Comparison of ENCODE assay signal across 8 mouse cellular contexts in the genomic region with DNA sequence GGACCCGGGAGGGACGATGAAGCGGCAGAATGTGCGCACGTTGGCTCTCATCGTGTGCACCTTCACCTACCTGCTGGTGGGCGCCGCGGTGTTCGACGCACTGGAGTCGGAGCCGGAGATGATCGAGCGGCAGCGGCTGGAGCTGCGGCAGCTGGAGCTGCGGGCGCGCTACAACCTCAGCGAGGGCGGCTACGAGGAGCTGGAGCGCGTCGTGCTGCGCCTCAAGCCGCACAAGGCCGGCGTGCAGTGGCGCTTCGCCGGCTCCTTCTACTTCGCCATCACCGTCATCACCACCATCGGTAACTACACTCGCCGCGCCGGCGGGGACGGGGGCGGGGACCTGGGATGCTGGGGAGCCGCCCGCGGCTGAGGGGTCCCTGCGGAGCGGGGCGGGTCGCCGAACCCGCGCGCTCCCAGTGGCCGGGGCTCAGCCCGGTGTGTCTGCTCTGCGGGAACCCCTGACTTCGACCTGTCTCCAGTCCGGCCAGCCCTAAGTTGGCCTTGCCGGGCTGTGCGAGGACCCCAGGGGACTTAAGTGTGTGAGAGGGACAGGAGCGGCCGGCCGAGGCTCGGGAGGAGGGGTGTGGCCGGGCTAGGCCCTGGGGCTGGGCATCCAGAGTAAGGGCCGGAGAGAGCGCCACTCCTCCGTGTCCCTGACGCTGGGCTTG. TPM values are rescaled to one million over a fixed set of nuclear protein-coding genes. Genes with fewer than 3 reads are reported as not detected.
DNase-seq lines count a peak whose midpoint lies in the region; ATAC-seq and TF ChIP-seq lines count a peak whose summit lies in the region.

No protein-coding gene starts in this region.

- no peak overlapping the region for H3K4me3 ChIP-seq in CH12.LX (replicated peaks in 1 of 3; ENCODE audit: low read depth in 2 of 3, low read length in 2 of 3, poor library complexity in 1 of 3)
- H3K4me3 ChIP-seq in cortical plate, adult 2 months (ENCODE audit: insufficient read depth, low read length) = peak overlapping the region; percentile 72
- H3K4me3 ChIP-seq in heart, postnatal 0 days (ENCODE audit: low read depth, low read length) = peak overlapping the region; percentile 61
- H3K4me3 ChIP-seq in limb, embryonic 15.5 days = peak overlapping the region; percentile 40
- H3K4me3 ChIP-seq in neural tube, embryonic 13.5 days = peak overlapping the region; percentile 65

- no peaks in the 10 kb centered on the region for H3K36me3 ChIP-seq in CH12.LX (replicated peaks in 1 of 2; ENCODE audit: control insufficient read depth in 1 of 2, insufficient read depth in 1 of 2, low read length in 1 of 2)
- H3K36me3 ChIP-seq in heart, postnatal 0 days (replicated peaks; ENCODE audit: control insufficient read depth, insufficient read depth, low read length) = no peaks in the 10 kb centered on the region
- H3K36me3 ChIP-seq in limb, embryonic 15.5 days = no peaks in the 10 kb centered on the region
- H3K36me3 ChIP-seq in neural tube, embryonic 13.5 days = no peaks in the 10 kb centered on the region

- under 1% methylated on average over 70 of the region's 70 CpGs for WGBS in heart, postnatal 0 days
- under 1% methylated on average over 62 of the region's 70 CpGs for WGBS in limb, embryonic 15.5 days
- under 1% methylated on average over 70 of the region's 70 CpGs for WGBS in neural tube, embryonic 13.5 days

- TF ChIP-seq EP300 in CH12.LX (IDR thresholded peaks at IDR 0.05; ENCODE audit: low read length) = no peak
- no peak for TF ChIP-seq EP300 in heart, postnatal 0 days (IDR thresholded peaks at IDR 0.05; ENCODE audit: low read depth)

- no peak for TF ChIP-seq CTCF in CH12.LX (conservative IDR thresholded peaks at IDR 0.05 in 1 of 2, IDR thresholded peaks at IDR 0.05 in 1 of 2; ENCODE audit: low read depth in 2 of 2, low read length in 2 of 2)
- no peak for TF ChIP-seq CTCF in cortical plate, adult 2 months (IDR thresholded peaks at IDR 0.05; ENCODE audit: extremely low read depth, insufficient read depth, low read length)
- no peak for TF ChIP-seq CTCF in heart, postnatal 0 days (IDR thresholded peaks at IDR 0.05; ENCODE audit: low read depth)

- peak overlapping the region; percentile 47 for H3K4me2 ChIP-seq in CH12.LX (ENCODE audit: insufficient read depth, low read depth, poor library complexity, severe bottlenecking)
- H3K4me2 ChIP-seq in heart, postnatal 0 days (ENCODE audit: low read depth, low read length) = peak overlapping the region; percentile 86
- H3K4me2 ChIP-seq in limb, embryonic 15.5 days = peak overlapping the region; percentile 92
- peak overlapping the region; percentile 93 for H3K4me2 ChIP-seq in neural tube, embryonic 13.5 days

- H3K27me3 ChIP-seq in CH12.LX (replicated peaks) = peaks cover 48% of the 10 kb centered on the region
- peaks cover 21% of the 10 kb centered on the region; the same call in 1 of the 2 replicates for H3K27me3 ChIP-seq in heart, postnatal 0 days (ENCODE audit: control insufficient read depth, insufficient read depth, low read length)
- H3K27me3 ChIP-seq in limb, embryonic 15.5 days = peaks cover 81% of the 10 kb centered on the region
- H3K27me3 ChIP-seq in neural tube, embryonic 13.5 days = peaks cover 62% of the 10 kb centered on the region

- TF ChIP-seq POLR2A in CH12.LX (IDR thresholded peaks at IDR 0.05; ENCODE audit: low read depth, low read length) = no peak
- no peak for TF ChIP-seq POLR2A in cortical plate, adult 2 months (IDR thresholded peaks at IDR 0.05; ENCODE audit: extremely low read depth, insufficient read depth, low read length)

- no peak overlapping the region for H3K9ac ChIP-seq in CH12.LX (ENCODE audit: insufficient read depth, low read depth)
- peak overlapping the region; percentile 50 for H3K9ac ChIP-seq in heart, postnatal 0 days (replicated peaks; ENCODE audit: low read depth, low read length)
- H3K9ac ChIP-seq in limb, embryonic 15.5 days = no peak overlapping the region
- peak overlapping the region; percentile 83 for H3K9ac ChIP-seq in neural tube, embryonic 13.5 days

- peaks cover 5 to 21% of the 10 kb centered on the region in 2 experiments for H3K4me1 ChIP-seq in CH12.LX (ENCODE audit: control insufficient read depth in 1 of 2, insufficient read depth in 2 of 2)
- peaks cover 6% of the 10 kb centered on the region for H3K4me1 ChIP-seq in cortical plate, adult 2 months (ENCODE audit: control insufficient read depth, insufficient read depth, low read length)
- peaks cover 46% of the 10 kb centered on the region for H3K4me1 ChIP-seq in heart, postnatal 0 days (ENCODE audit: control insufficient read depth, insufficient read depth)
- H3K4me1 ChIP-seq in limb, embryonic 15.5 days = peaks cover 17% of the 10 kb centered on the region
- peaks cover 25% of the 10 kb centered on the region for H3K4me1 ChIP-seq in neural tube, embryonic 13.5 days (replicated peaks)

- H3K79me2 ChIP-seq in CH12.LX (replicated peaks; ENCODE audit: control insufficient read depth, extremely low read depth, insufficient read depth, poor library complexity, severe bottlenecking) = no peaks in the 10 kb centered on the region

- no peak for TF ChIP-seq RAD21 in CH12.LX (IDR thresholded peaks at IDR 0.05; ENCODE audit: low read depth, low read length)

- peaks cover 5% of the 10 kb centered on the region for H3K9me3 ChIP-seq in CH12.LX (replicated peaks; ENCODE audit: low read length)
- no peaks in the 10 kb centered on the region for H3K9me3 ChIP-seq in heart, postnatal 0 days (replicated peaks; ENCODE audit: control insufficient read depth, low read length)
- no peaks in the 10 kb centered on the region for H3K9me3 ChIP-seq in limb, embryonic 15.5 days
- H3K9me3 ChIP-seq in neural tube, embryonic 13.5 days = no peaks in the 10 kb centered on the region

- peak; percentile 81 for DNase-seq in adrenal gland, postnatal 10 days
- DNase-seq in adrenal gland, postnatal 36 days = no peak
- no peak for DNase-seq in CH12.LX (ENCODE audit: extremely low read depth)
- no peak for DNase-seq in heart, postnatal 0 days (ENCODE audit: low spot score)
- no peak for DNase-seq in ovary, postnatal 14 days (ENCODE audit: low spot score)

- peak; percentile 3; the same call in 1 of the 2 replicates for ATAC-seq in heart, postnatal 0 days (ENCODE audit: insufficient read depth, low read depth)
- ATAC-seq in limb, embryonic 15.5 days (ENCODE audit: insufficient number of reproducible peaks, low FRiP score, low TSS enrichment, low read depth) = no peak
- ATAC-seq in neural tube, embryonic 13.5 days (ENCODE audit: low read depth) = peak; percentile 74

- no peak overlapping the region for H3K27ac ChIP-seq in CH12.LX (ENCODE audit: insufficient read depth, low read depth)
- H3K27ac ChIP-seq in cortical plate, adult 2 months (ENCODE audit: insufficient read depth, low read length) = peak overlapping the region; percentile 56
- H3K27ac ChIP-seq in heart, postnatal 0 days (ENCODE audit: low read depth) = peak overlapping the region; percentile 89
- no peak overlapping the region for H3K27ac ChIP-seq in limb, embryonic 15.5 days
- peak overlapping the region; percentile 78 for H3K27ac ChIP-seq in neural tube, embryonic 13.5 days (replicated peaks)

- in situ Hi-C loops in CH12.LX (cut with MboI; ENCODE audit: low pct_ligation_motif_present, low pct_unique_long_range_greater_than_20kb, low sequenced_read_pairs) = no loop called here

- dilution Hi-C loops in CH12.LX (cut with MboI; ENCODE audit: extremely low pct_ligation_motif_present, extremely low pct_unique_long_range_greater_than_20kb, low sequenced_read_pairs) = no loop called here

TF ChIP-seq in CH12.LX, 34 proteins besides CTCF, POLR2A, EP300 and RAD21 (continues in another document):
- TF ChIP-seq MXI1 (IDR thresholded peaks at IDR 0.05; ENCODE audit: low read depth, low read length) (no peak), UBTF (IDR thresholded peaks at IDR 0.05; ENCODE audit: low read depth, low read length) (peak; percentile 98), TCF12 (IDR thresholded peaks at IDR 0.05; ENCODE audit: low read depth, low read length) (no peak), MAZ (IDR thresholded peaks at IDR 0.05; ENCODE audit: low read depth, low read length) (no peak)

RNA-seq across cellular contexts. Expression of gene Kcnk3, which starts 0.5 kb away (rescaled TPM):
- 100 to 1,000 TPM; 549 to 558 TPM for total RNA-seq in adrenal gland, postnatal 10 days (2021)
- total RNA-seq in adrenal gland, postnatal 36 days (2021) = 1,000 to 10,000 TPM; 1,187 to 1,472 TPM
- not detected in 2 replicates for total RNA-seq in CH12.LX (2012; rRNA removed)
- not detected in 2 replicates for total RNA-seq in CH12.LX (2014; rRNA removed)
- not detected in 2 replicates for polyA plus RNA-seq in CH12.LX (2012; ENCODE audit: insufficient read length, low read depth)
- polyA plus RNA-seq in cortical plate, adult 2 months (2012; rRNA removed) = 18.5 and 20.0 TPM in 2 replicates
- 55.5 and 70.0 TPM in 2 replicates for total RNA-seq in heart, postnatal 0 days (2014; rRNA removed; ENCODE audit: low replicate concordance)
- polyA plus RNA-seq in heart, postnatal 0 days (2015; fragmentation: Nextera tagmentation; extraction: Ambion mirVana) = 36.4 and 45.3 TPM in 2 replicates
- polyA plus RNA-seq in limb, embryonic 15.5 days (2015; fragmentation: Nextera tagmentation; extraction: Ambion mirVana) = 0.68 and 0.86 TPM in 2 replicates
- polyA plus RNA-seq in neural tube, embryonic 13.5 days (2015; fragmentation: Nextera tagmentation; extraction: Ambion mirVana) = 5.0 and 6.1 TPM in 2 replicates

RNA-seq across cellular contexts. Expression of gene Cib4, which starts 42.8 kb away (rescaled TPM):
- total RNA-seq in adrenal gland, postnatal 10 days (2021) = 1 to 10 TPM in 1 of 2 experiments, under 1 TPM in 1; 0.67 to 1.1 TPM
- total RNA-seq in adrenal gland, postnatal 36 days (2021) = 1 to 10 TPM; 1.4 to 4.0 TPM
- total RNA-seq in CH12.LX (2012; rRNA removed) (not detected in 2 replicates), CH12.LX (2014; rRNA removed) (not detected in 2 replicates)
- not detected in 2 replicates for polyA plus RNA-seq in CH12.LX (2012; ENCODE audit: insufficient read length, low read depth)
- polyA plus RNA-seq in cortical plate, adult 2 months (2012; rRNA removed) = not detected in 2 replicates
- total RNA-seq in heart, postnatal 0 days (2014; rRNA removed; ENCODE audit: low replicate concordance) = not detected in 2 replicates
- polyA plus RNA-seq in heart, postnatal 0 days (2015; fragmentation: Nextera tagmentation; extraction: Ambion mirVana) = not detected in 2 replicates
- not detected in 2 replicates for polyA plus RNA-seq in limb, embryonic 15.5 days (2015; fragmentation: Nextera tagmentation; extraction: Ambion mirVana)
- not detected in 2 replicates for polyA plus RNA-seq in neural tube, embryonic 13.5 days (2015; fragmentation: Nextera tagmentation; extraction: Ambion mirVana)

RNA-seq across cellular contexts. Expression of gene Slc35f6, which starts 59.3 kb away (rescaled TPM):
- 10 to 100 TPM; 30.4 to 34.6 TPM for total RNA-seq in adrenal gland, postnatal 10 days (2021)
- total RNA-seq in adrenal gland, postnatal 36 days (2021) = 10 to 100 TPM; 40.0 to 47.2 TPM
- total RNA-seq in CH12.LX (2012; rRNA removed) (8.9 and 10.5 TPM in 2 replicates), CH12.LX (2014; rRNA removed) (8.0 and 9.5 TPM in 2 replicates)
- polyA plus RNA-seq in CH12.LX (2012; ENCODE audit: insufficient read length, low read depth) = 9.0 and 9.4 TPM in 2 replicates
- polyA plus RNA-seq in cortical plate, adult 2 months (2012; rRNA removed) = 57.8 and 60.0 TPM in 2 replicates
- 61.3 and 86.8 TPM in 2 replicates for total RNA-seq in heart, postnatal 0 days (2014; rRNA removed; ENCODE audit: low replicate concordance)
- 30.5 and 31.7 TPM in 2 replicates for polyA plus RNA-seq in heart, postnatal 0 days (2015; fragmentation: Nextera tagmentation; extraction: Ambion mirVana)
- polyA plus RNA-seq in limb, embryonic 15.5 days (2015; fragmentation: Nextera tagmentation; extraction: Ambion mirVana) = 28.5 and 28.8 TPM in 2 replicates
- polyA plus RNA-seq in neural tube, embryonic 13.5 days (2015; fragmentation: Nextera tagmentation; extraction: Ambion mirVana) = 26.5 and 28.0 TPM in 2 replicates

Comparison
In these comparisons a context has a peak if more than half of its experiments do, and no peak if none do; other contexts are left out.
1. H3K27ac ChIP-seq: peak in cortical plate, adult 2 months (single experiment), heart, postnatal 0 days (single experiment) and neural tube, embryonic 13.5 days (single experiment); none in CH12.LX (single experiment) and limb, embryonic 15.5 days (single experiment).
2. H3K4me3 ChIP-seq: peak in cortical plate, adult 2 months (single experiment), heart, postnatal 0 days (single experiment), limb, embryonic 15.5 days (single experiment) and neural tube, embryonic 13.5 days (single experiment); none in CH12.LX (0 of 3).
3. H3K9ac ChIP-seq: peak in heart, postnatal 0 days (single experiment) and neural tube, embryonic 13.5 days (single experiment); none in CH12.LX (single experiment) and limb, embryonic 15.5 days (single experiment).
4. Peak in every context shown above with its lines, with median percentiles within 50 percentile points of each other: H3K4me2 ChIP-seq.